40 mouse cellular contexts compared by ENCODE assay signal in the genomic region with DNA sequence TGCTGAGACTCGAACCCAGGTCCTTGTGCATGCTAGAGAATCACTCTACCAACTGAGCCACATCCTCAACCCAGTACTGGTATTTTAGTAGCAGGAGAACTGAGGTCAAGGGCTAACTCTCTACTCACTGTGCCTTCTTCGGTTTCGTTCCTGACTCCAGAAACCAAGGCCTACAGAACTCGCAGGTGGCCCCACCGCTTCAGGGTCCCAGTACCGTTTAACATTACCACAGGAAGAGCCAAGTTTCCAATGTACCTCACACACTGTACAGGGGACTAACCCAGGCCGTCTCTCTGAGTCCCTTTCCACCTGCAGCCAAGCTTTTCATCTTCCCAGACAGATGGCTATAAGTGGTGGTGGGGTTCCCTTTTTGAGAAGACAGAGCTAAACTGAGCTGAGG. TPM values are rescaled to one million over a fixed set of nuclear protein-coding genes. Genes with fewer than 3 reads are reported as not detected.
"Had no signal": no experiment of that assay in that cellular context is flagged by ENCODE, and none has a peak within 500 bp of the region (broad histone marks: within the 10 kb centered on the region; RNA-seq: fewer than 3 reads in every experiment).

No protein-coding gene starts in this region.

- H3K9me3 ChIP-seq: heart, embryonic 10.5 days; heart, embryonic 13.5 days; heart, embryonic 15.5 days; hindbrain, embryonic 13.5 days; hindbrain, embryonic 15.5 days; intestine, embryonic 15.5 days had no signal

- H3K36me3 ChIP-seq: heart, embryonic 10.5 days; heart, embryonic 12.5 days; heart, embryonic 13.5 days; heart, embryonic 15.5 days; hindbrain, embryonic 10.5 days; hindbrain, embryonic 12.5 days; hindbrain, embryonic 13.5 days; hindbrain, embryonic 15.5 days; intestine, embryonic 15.5 days; kidney, embryonic 15.5 days had no signal

- ATAC-seq: hindbrain, embryonic 16.5 days; hindbrain, postnatal 0 days; inflammation-experienced regulatory T-cells, adult 6 months; intestine, embryonic 15.5 days; intestine, embryonic 16.5 days; intestine, postnatal 0 days had no signal

- H3K4me2 ChIP-seq: heart, embryonic 11.5 days; heart, embryonic 12.5 days; heart, embryonic 13.5 days; heart, embryonic 15.5 days; hindbrain, embryonic 12.5 days; hindbrain, embryonic 13.5 days; hindbrain, embryonic 14.5 days; hindbrain, embryonic 15.5 days; intestine, embryonic 15.5 days; kidney, embryonic 15.5 days had no signal

- H3K27me3 ChIP-seq: heart, embryonic 15.5 days; hindbrain, embryonic 15.5 days; intestine, embryonic 15.5 days had no signal

- DNase-seq: heart, postnatal 10 days; heart, postnatal 14 days; heart, postnatal 36 days; heart, postnatal 4 days; kidney, adult 11 months; kidney, adult 18-20 months; kidney, adult 2 months; kidney, adult 8-10 months; kidney, adult 9 months; kidney, postnatal 10 days; kidney, postnatal 14 days; kidney, postnatal 25 days; kidney, postnatal 36 days; kidney, postnatal 4 days; layer of hippocampus, adult 9-11 months; layer of hippocampus, postnatal 36 days had no signal

- H3K27ac ChIP-seq: heart, embryonic 10.5 days; heart, embryonic 13.5 days; heart, embryonic 15.5 days; hindbrain, embryonic 10.5 days; hindbrain, embryonic 12.5 days; hindbrain, embryonic 13.5 days; hindbrain, embryonic 14.5 days; hindbrain, embryonic 15.5 days; hindbrain, postnatal 0 days; intestine, embryonic 15.5 days; kidney, embryonic 15.5 days; kidney, postnatal 0 days; layer of hippocampus, adult 2 months; left cerebral cortex, adult 2 months had no signal

- H3K4me3 ChIP-seq: heart, embryonic 10.5 days; heart, embryonic 12.5 days; heart, embryonic 13.5 days; heart, embryonic 15.5 days; hindbrain, embryonic 10.5 days; hindbrain, embryonic 12.5 days; hindbrain, embryonic 13.5 days; hindbrain, embryonic 15.5 days; intestine, embryonic 15.5 days; kidney, embryonic 15.5 days; layer of hippocampus, adult 2 months; left cerebral cortex, adult 2 months had no signal

- H3K9ac ChIP-seq: heart, embryonic 12.5 days; heart, embryonic 13.5 days; heart, embryonic 15.5 days; hindbrain, embryonic 12.5 days; hindbrain, embryonic 13.5 days; hindbrain, embryonic 14.5 days; hindbrain, embryonic 15.5 days; intestine, embryonic 15.5 days; kidney, embryonic 15.5 days had no signal

RNA-seq across cellular contexts. Expression of gene Sstr3, which starts 40.9 kb away (rescaled TPM):
- total RNA-seq: heart, postnatal 14 days; heart, postnatal 25 days; heart, postnatal 36 days; hematopoietic stem cell, adult 5-6 weeks had no signal
- polyA plus RNA-seq: heart, embryonic 10.5 days; heart, embryonic 13.5 days; heart, embryonic 14.5 days; heart, embryonic 16.5 days had no signal
